Mouse (Mus musculus) spleen, postnatal 14 days (tissue): ENCODE data around the gene Pde11a.

ENCODE experiments used
- DNase-seq, 2 experiments: peaks; one replicate each; pipeline ENCODE4 v3.0.0; 2021 to 2022; ENCODE audit warnings: low spot score in 2 of 2

Gene Pde11a

GRCm38 (mm10) chr2:76053748-76054331 lies 284.7 kb downstream of the Pde11a start:
- DNase-seq, result no peak

GRCm38 (mm10) chr2:76052897-76053505 lies 285.6 kb downstream of the Pde11a start:
- DNase-seq, result no peak

GRCm38 (mm10) chr2:76051385-76051784 lies 287.2 kb downstream of the Pde11a start:
- DNase-seq, result no peak

- no peak for DNase-seq
Measured at GRCm38 (mm10) chr2:76050911-76051310, 287.7 kb downstream of the Pde11a start.

- DNase-seq, result no peak
Measured at GRCm38 (mm10) chr2:76050092-76050491, 288.5 kb downstream of the Pde11a start.

- DNase-seq, result no peak
Measured at GRCm38 (mm10) chr2:76049529-76049928, 289.0 kb downstream of the Pde11a start.

- DNase-seq, result no peak
Measured at GRCm38 (mm10) chr2:76047740-76048139, 290.8 kb downstream of the Pde11a start.

- no peak for DNase-seq
Measured at GRCm38 (mm10) chr2:76042210-76042609, 296.4 kb downstream of the Pde11a start.

- DNase-seq, result no peak
Measured at GRCm38 (mm10) chr2:76040116-76040515, 298.5 kb downstream of the Pde11a start.

- DNase-seq, result no peak
Measured at GRCm38 (mm10) chr2:76030080-76030479, 308.5 kb downstream of the Pde11a start.

GRCm38 (mm10) chr2:76029081-76029901 lies 309.3 kb downstream of the Pde11a start:
- no peak for DNase-seq

- DNase-seq, result no peak
Measured at GRCm38 (mm10) chr2:76016890-76017289, 321.7 kb downstream of the Pde11a start.

GRCm38 (mm10) chr2:76016136-76016535 lies 322.4 kb downstream of the Pde11a start:
- DNase-seq, result no peak

GRCm38 (mm10) chr2:76015460-76015859 lies 323.1 kb downstream of the Pde11a start:
- no peak for DNase-seq

GRCm38 (mm10) chr2:76014659-76015058 lies 323.9 kb downstream of the Pde11a start:
- DNase-seq, result no peak

GRCm38 (mm10) chr2:76006194-76006593 lies 332.4 kb downstream of the Pde11a start:
- no peak for DNase-seq

GRCm38 (mm10) chr2:76002899-76003298 lies 335.7 kb downstream of the Pde11a start:
- no peak for DNase-seq

GRCm38 (mm10) chr2:76001392-76001791 lies 337.2 kb downstream of the Pde11a start:
- DNase-seq, result peak; percentile 22 to 51

GRCm38 (mm10) chr2:75999636-76000035 lies 338.9 kb downstream of the Pde11a start:
- DNase-seq, result no peak

- DNase-seq, result no peak
Measured at GRCm38 (mm10) chr2:75998692-75999091, 339.9 kb downstream of the Pde11a start.

GRCm38 (mm10) chr2:75997726-75998125 lies 340.8 kb downstream of the Pde11a start:
- DNase-seq, result no peak

- DNase-seq, result no peak
Measured at GRCm38 (mm10) chr2:75994841-75995240, 343.7 kb downstream of the Pde11a start.
